Mouse (Mus musculus) right cerebral cortex, adult 18-20 months (tissue): ENCODE results near the gene Sox13.
"Not testable (repeated sequence)": the region's sequence is repeated elsewhere in the genome, so short reads cannot be mapped to it uniquely, and the experiment has no call there.

Experiments
- DNase-seq: peaks from one replicate; pipeline ENCODE4 v3.0.0; 2022; ENCODE audit warnings: mixed read lengths

Sox13 gene

GRCm38 (mm10) chr1:133366951-133367605, 57.1 kb downstream of the Sox13 start:
- no peak for DNase-seq

GRCm38 (mm10) chr1:133364890-133365289, 59.3 kb downstream of the Sox13 start:
- no peak for DNase-seq

DNA sequence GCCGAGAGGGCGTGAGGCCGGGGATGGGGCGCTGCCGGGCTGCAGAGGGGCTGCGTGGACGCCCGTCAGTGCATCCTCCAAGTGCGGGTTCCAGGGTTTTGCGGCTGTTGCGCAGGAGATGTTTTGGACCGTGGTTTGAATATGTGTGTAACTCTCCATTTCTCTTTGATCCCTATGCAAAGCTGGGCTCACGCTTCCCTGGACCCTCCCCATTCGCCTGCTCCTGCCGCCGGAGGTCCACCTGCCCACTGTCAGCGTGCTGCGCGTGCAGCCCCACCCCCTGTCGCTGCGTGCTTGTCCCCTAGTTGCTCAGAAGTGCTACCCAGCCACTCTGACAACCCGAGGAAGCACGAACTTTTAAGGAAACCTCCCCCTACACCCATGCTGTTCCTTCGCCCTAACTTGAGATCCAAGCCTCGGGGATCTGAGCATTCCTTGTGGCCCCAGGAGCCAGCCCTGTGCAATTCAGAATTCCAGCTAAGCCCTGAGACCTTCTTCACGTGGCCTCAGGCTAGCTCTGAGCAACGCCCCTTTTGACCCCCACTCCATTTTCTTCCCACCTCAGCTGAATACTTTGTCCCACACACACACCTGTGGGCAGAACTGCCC, 60.1 kb downstream of the Sox13 start:
- no peak for DNase-seq

GRCm38 (mm10) chr1:133363276-133364021, 60.7 kb downstream of the Sox13 start, which contains the start of gene Etnk2:
Gene Etnk2, plus strand, starts transcription at chr1:133363572.
- DNase-seq = peak; percentile 68

DNA sequence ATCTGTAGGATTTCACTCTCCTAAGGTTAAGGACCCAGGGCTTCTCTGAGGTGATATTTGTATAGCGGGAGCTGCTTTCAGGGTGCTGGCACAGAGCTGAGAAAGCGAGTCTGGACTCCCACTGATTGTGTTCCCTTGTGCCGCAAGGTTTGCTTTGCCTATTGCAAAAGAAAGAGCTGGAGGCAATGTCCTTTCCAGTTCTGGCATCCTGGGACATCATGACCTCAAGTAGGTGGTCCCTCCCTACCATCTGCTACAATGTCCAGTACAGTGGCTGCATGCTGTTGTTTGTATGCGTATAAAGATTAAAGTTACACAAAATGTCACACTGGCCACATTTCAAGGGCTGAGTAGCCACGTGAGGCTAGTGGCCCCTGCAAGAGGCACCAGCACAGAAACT, 62.1 kb downstream of the Sox13 start:
- no peak for DNase-seq

- no peak for DNase-seq
Observed at GRCm38 (mm10) chr1:133361006-133361405, 63.2 kb downstream of the Sox13 start.

GRCm38 (mm10) chr1:133356330-133356729, 67.8 kb downstream of the Sox13 start:
- no peak for DNase-seq

GRCm38 (mm10) chr1:133355912-133356311, 68.3 kb downstream of the Sox13 start:
- no peak for DNase-seq

GRCm38 (mm10) chr1:133355469-133355868, 68.7 kb downstream of the Sox13 start:
- DNase-seq = no peak

- DNase-seq = peak; percentile 82
Observed at GRCm38 (mm10) chr1:133353371-133353809, 70.8 kb downstream of the Sox13 start.

GRCm38 (mm10) chr1:133351762-133352161, 72.4 kb downstream of the Sox13 start:
- no peak for DNase-seq

GRCm38 (mm10) chr1:133350210-133350609, 74.0 kb downstream of the Sox13 start, which contains the start of gene Ren1:
Gene Ren1, plus strand, starts transcription at chr1:133350510.
- no peak for DNase-seq

- DNase-seq = no peak
Observed at GRCm38 (mm10) chr1:133347693-133348520, 76.3 kb downstream of the Sox13 start.

GRCm38 (mm10) chr1:133347226-133347625, 77.0 kb downstream of the Sox13 start:
- no peak for DNase-seq

DNA sequence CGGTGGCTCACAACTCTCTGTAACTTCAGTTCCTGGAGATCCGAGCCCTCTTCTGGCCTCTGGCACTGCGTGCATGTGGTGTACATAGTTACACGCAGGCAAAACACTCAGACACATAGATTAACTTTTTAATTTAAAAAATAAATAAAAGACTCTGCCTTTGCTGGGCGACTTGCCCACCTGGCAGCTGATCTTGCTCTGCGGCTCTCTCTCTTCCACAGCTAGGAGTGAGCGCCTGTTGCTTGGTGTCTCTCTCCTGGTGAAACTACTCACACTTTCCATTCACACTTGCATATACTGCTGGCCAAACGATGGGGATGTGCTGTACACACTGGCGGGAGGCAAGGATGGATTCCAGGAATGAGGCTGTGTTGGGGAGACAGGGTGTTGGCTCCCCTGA, 77.6 kb downstream of the Sox13 start:
- DNase-seq = no peak

- DNase-seq = no peak
Observed at GRCm38 (mm10) chr1:133344357-133344756, 79.8 kb downstream of the Sox13 start.

DNA sequence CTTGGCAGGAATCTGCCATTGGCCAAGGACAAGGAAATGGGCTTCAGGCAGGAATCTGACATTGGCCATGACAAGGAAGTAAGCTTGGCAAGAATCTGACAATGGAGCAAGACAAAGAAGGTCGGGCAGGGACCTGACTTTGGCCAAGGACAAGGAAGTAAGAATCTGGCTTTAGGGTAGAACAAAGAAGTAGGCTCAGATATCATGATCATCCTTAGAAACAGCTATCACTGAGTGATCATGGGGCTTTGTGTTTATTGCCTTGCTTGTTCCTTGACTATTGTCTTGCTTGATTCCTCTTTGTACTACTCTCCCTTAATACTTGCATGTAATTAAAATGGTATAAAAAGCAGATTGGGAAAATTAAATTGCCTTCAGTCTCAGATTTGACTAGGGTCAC, 83.8 kb downstream of the Sox13 start:
- not testable (repeated sequence) for DNase-seq

- no peak for DNase-seq
Observed at GRCm38 (mm10) chr1:133333937-133334336, 90.2 kb downstream of the Sox13 start.

- DNase-seq = peak; percentile 39
Observed at GRCm38 (mm10) chr1:133332656-133333430, 91.3 kb downstream of the Sox13 start.
